Mouse (Mus musculus) R1 (cell line): ENCODE measurements around the gene Rxylt1.
A peak's percentile ranks its signal among the peaks of the same experiment; 100 is the strongest.

Source experiments
- DNase-seq: peaks from one replicate; pipeline ENCODE4 v3.0.0-alpha.2; 2018; ENCODE audit warnings: low read depth, low spot score

Rxylt1 gene

GRCm38 (mm10) chr10:122044926-122045325 lies 52.2 kb downstream of the Rxylt1 start:
- no peak for DNase-seq

GRCm38 (mm10) chr10:122040372-122040771 lies 56.8 kb downstream of the Rxylt1 start:
- DNase-seq: peak; percentile 73

- no peak for DNase-seq
Observed at GRCm38 (mm10) chr10:122039566-122039965, 57.6 kb downstream of the Rxylt1 start.

- DNase-seq: peak; percentile 77
Observed at GRCm38 (mm10) chr10:122038554-122038953, 58.6 kb downstream of the Rxylt1 start.

GRCm38 (mm10) chr10:122033271-122033670 lies 63.9 kb downstream of the Rxylt1 start:
- no peak for DNase-seq

GRCm38 (mm10) chr10:122030420-122030819 lies 66.8 kb downstream of the Rxylt1 start:
- no peak for DNase-seq

GRCm38 (mm10) chr10:122029738-122030137 lies 67.4 kb downstream of the Rxylt1 start:
- no peak for DNase-seq
